ENCODE assay signal across 9 mouse cellular contexts in genomic region chr10:43694508-43694907, GRCm38 (mm10).
DNase-seq lines count a peak whose midpoint lies in the region; ATAC-seq and TF ChIP-seq lines count a peak whose summit lies in the region.
"Had no signal": no experiment of that assay in that cellular context is flagged by ENCODE, and none has a peak within 500 bp of the region (broad histone marks: within the 10 kb centered on the region; RNA-seq: fewer than 3 reads in every experiment).

No protein-coding gene starts in this region.

- H3K9ac ChIP-seq in liver, embryonic 12.5 days = no peak overlapping the region
- no peak overlapping the region for H3K9ac ChIP-seq in intestine, postnatal 0 days (ENCODE audit: low read depth, low read length)
- no peak overlapping the region for H3K9ac ChIP-seq in stomach, embryonic 14.5 days (replicated peaks; ENCODE audit: low read depth, low read length)
- H3K9ac ChIP-seq in forebrain, embryonic 13.5 days = no peak overlapping the region
- H3K9ac ChIP-seq: midbrain, embryonic 12.5 days had no signal

- H3K4me1 ChIP-seq in liver, embryonic 12.5 days = peaks cover 28% of the 10 kb centered on the region
- peaks cover 29% of the 10 kb centered on the region for H3K4me1 ChIP-seq in embryonic facial prominence, embryonic 10.5 days
- no peaks in the 10 kb centered on the region for H3K4me1 ChIP-seq in intestine, postnatal 0 days (replicated peaks; ENCODE audit: control insufficient read depth, insufficient read depth, low read length)
- H3K4me1 ChIP-seq in stomach, embryonic 14.5 days (ENCODE audit: control insufficient read depth, insufficient read depth, low read length) = peaks cover 4% of the 10 kb centered on the region; the same call in 1 of the 2 replicates
- peaks cover 7% of the 10 kb centered on the region for H3K4me1 ChIP-seq in forebrain, embryonic 13.5 days

- no peaks in the 10 kb centered on the region for H3K9me3 ChIP-seq in liver, embryonic 12.5 days (replicated peaks)
- no peaks in the 10 kb centered on the region for H3K9me3 ChIP-seq in embryonic facial prominence, embryonic 10.5 days
- H3K9me3 ChIP-seq in intestine, postnatal 0 days (ENCODE audit: control insufficient read depth) = no peaks in the 10 kb centered on the region
- H3K9me3 ChIP-seq in stomach, embryonic 14.5 days (ENCODE audit: control insufficient read depth, low read depth, low read length) = no peaks in the 10 kb centered on the region
- H3K9me3 ChIP-seq in forebrain, embryonic 13.5 days (replicated peaks) = no peaks in the 10 kb centered on the region
- H3K9me3 ChIP-seq: midbrain, embryonic 12.5 days had no signal

- DNase-seq in liver = no peak
- peak; percentile 45 for DNase-seq in embryonic facial prominence, embryonic 10.5 days (ENCODE audit: low spot score)
- DNase-seq in left cerebral cortex, adult 9 months (ENCODE audit: low spot score in 2 of 2) = no peak
- no peak for DNase-seq in testis, postnatal 10 days (ENCODE audit: low spot score)

- no peak; the same call in 1 of the 2 replicates for ATAC-seq in liver, embryonic 12.5 days
- ATAC-seq in intestine, postnatal 0 days = no peak
- peak; percentile 42; the same call in 1 of the 2 replicates for ATAC-seq in stomach, embryonic 14.5 days (ENCODE audit: insufficient number of reproducible peaks, insufficient read depth, low FRiP score, low read depth)
- no peak for ATAC-seq in forebrain, embryonic 13.5 days

- no peak for TF ChIP-seq CTCF in intestine, postnatal 0 days (IDR thresholded peaks at IDR 0.05; ENCODE audit: low read depth)

- H3K36me3 ChIP-seq in liver, embryonic 12.5 days = no peaks in the 10 kb centered on the region
- H3K36me3 ChIP-seq in embryonic facial prominence, embryonic 10.5 days (replicated peaks) = no peaks in the 10 kb centered on the region
- H3K36me3 ChIP-seq in intestine, postnatal 0 days (ENCODE audit: control insufficient read depth, insufficient read depth) = no peaks in the 10 kb centered on the region
- no peaks in the 10 kb centered on the region for H3K36me3 ChIP-seq in stomach, embryonic 14.5 days (ENCODE audit: control insufficient read depth, insufficient read depth, low read length)
- H3K36me3 ChIP-seq in forebrain, embryonic 13.5 days (ENCODE audit: poor library complexity, severe bottlenecking) = no peaks in the 10 kb centered on the region
- H3K36me3 ChIP-seq: midbrain, embryonic 12.5 days had no signal

- 29% methylated on average over 6 of the region's 6 CpGs for WGBS in liver, embryonic 12.5 days (ENCODE audit: insufficient replicate concordance)
- 25% methylated on average over 6 of the region's 6 CpGs for WGBS in embryonic facial prominence, embryonic 10.5 days
- WGBS in intestine, postnatal 0 days = 38% methylated on average over 6 of the region's 6 CpGs
- WGBS in stomach, embryonic 14.5 days = 26% methylated on average over 6 of the region's 6 CpGs
- 9% methylated on average over 6 of the region's 6 CpGs for WGBS in forebrain, embryonic 13.5 days

- H3K27me3 ChIP-seq in liver, embryonic 12.5 days (replicated peaks) = peaks cover 52% of the 10 kb centered on the region
- H3K27me3 ChIP-seq in embryonic facial prominence, embryonic 10.5 days (replicated peaks; ENCODE audit: low read depth, poor library complexity, severe bottlenecking) = 0 out of 2 replicates have a peak, but pooled peaks cover 4% of the 10 kb centered on the region
- no peaks in the 10 kb centered on the region for H3K27me3 ChIP-seq in intestine, postnatal 0 days (replicated peaks; ENCODE audit: control insufficient read depth, insufficient read depth, low read length)
- no peaks in the 10 kb centered on the region for H3K27me3 ChIP-seq in stomach, embryonic 14.5 days (ENCODE audit: control insufficient read depth, insufficient read depth, low read length)
- H3K27me3 ChIP-seq in forebrain, embryonic 13.5 days = no peaks in the 10 kb centered on the region

- H3K4me3 ChIP-seq in liver, embryonic 12.5 days = no peak overlapping the region
- no peak overlapping the region for H3K4me3 ChIP-seq in embryonic facial prominence, embryonic 10.5 days
- H3K4me3 ChIP-seq in intestine, postnatal 0 days (ENCODE audit: low read depth, low read length) = no peak overlapping the region
- H3K4me3 ChIP-seq in stomach, embryonic 14.5 days (ENCODE audit: low read depth, low read length) = no peak overlapping the region
- H3K4me3 ChIP-seq in forebrain, embryonic 13.5 days = no peak overlapping the region
- H3K4me3 ChIP-seq: midbrain, embryonic 12.5 days had no signal

- H3K27ac ChIP-seq in liver, embryonic 12.5 days = peak overlapping the region; percentile 55
- no peak overlapping the region for H3K27ac ChIP-seq in embryonic facial prominence, embryonic 10.5 days (replicated peaks)
- peak overlapping the region; percentile 11; the same call in 1 of the 2 replicates for H3K27ac ChIP-seq in intestine, postnatal 0 days (ENCODE audit: low read depth, low read length)
- peak overlapping the region; percentile 75 for H3K27ac ChIP-seq in stomach, embryonic 14.5 days (ENCODE audit: low read length)
- H3K27ac ChIP-seq in forebrain, embryonic 13.5 days = no peak overlapping the region
- H3K27ac ChIP-seq: midbrain, embryonic 12.5 days had no signal

- H3K4me2 ChIP-seq in liver, embryonic 12.5 days = no peak overlapping the region
- H3K4me2 ChIP-seq in intestine, postnatal 0 days (replicated peaks; ENCODE audit: low read depth) = peak overlapping the region; percentile 25; the same call in 1 of the 2 replicates
- no peak overlapping the region for H3K4me2 ChIP-seq in stomach, embryonic 14.5 days (replicated peaks; ENCODE audit: low read depth, low read length)
- H3K4me2 ChIP-seq in forebrain, embryonic 13.5 days = no peak overlapping the region
- H3K4me2 ChIP-seq: midbrain, embryonic 12.5 days had no signal

Comparison
In these comparisons a context has a peak if more than half of its experiments do, and no peak if none do; other contexts are left out.
1. H3K27ac ChIP-seq: peak in liver, embryonic 12.5 days (single experiment), intestine, postnatal 0 days (single experiment) and stomach, embryonic 14.5 days (single experiment); none in embryonic facial prominence, embryonic 10.5 days (single experiment) and forebrain, embryonic 13.5 days (single experiment).